Mouse (Mus musculus) MEL (cell line): ENCODE results near the gene Kcng4. TPM values are rescaled to one million over a fixed set of nuclear protein-coding genes. Genes with fewer than 3 reads are reported as not detected.

Experiments used
- DNase-seq: peaks from one replicate; pipeline ENCODE4 v3.0.0; 2011; ENCODE audit warnings: low read depth, low spot score
- H3K27ac ChIP-seq: 2 replicates; pipeline ENCODE4 v1.5.1; 2012; ENCODE audit warnings: low read depth, mild to moderate bottlenecking, control low read depth, low read length, moderate library complexity; ENCODE audit not compliant: control insufficient read depth
- H3K27me3 ChIP-seq, 2 experiments: fragments of 150-350 bp in 1 of 2; sonication (generic) in 1 of 2; 2 replicates each; pipeline ENCODE4 v1.6.1; 2012; ENCODE audit warnings: low read length in 2 of 2, mild to moderate bottlenecking in 2 of 2, improper control_type of control experiment in 1 of 2, moderate library complexity in 1 of 2; ENCODE audit not compliant: insufficient read depth in 2 of 2, control insufficient read depth in 1 of 2
- H3K36me3 ChIP-seq, 2 experiments: 2 replicates each; pipeline ENCODE4 v1.6.1; 2012 to 2014; ENCODE audit warnings: low read length in 2 of 2, improper control_type of control experiment in 1 of 2, inconsistent platforms in 1 of 2, mild to moderate bottlenecking in 1 of 2; ENCODE audit not compliant: insufficient read depth in 2 of 2, control insufficient read depth in 1 of 2
- H3K4me1 ChIP-seq, 2 experiments: fragments of 150-350 bp in 1 of 2; sonication (generic) in 1 of 2; 2 replicates each; pipeline ENCODE4 v1.6.1; 2012; ENCODE audit warnings: low read length in 2 of 2, improper control_type of control experiment in 1 of 2, mild to moderate bottlenecking in 1 of 2; ENCODE audit not compliant: insufficient read depth in 2 of 2, control insufficient read depth in 1 of 2
- H3K4me3 ChIP-seq, 2 experiments: fragments of 150-350 bp in 1 of 2; sonication (generic) in 1 of 2; 2 replicates each; pipeline ENCODE4 v1.5.1; 2012; ENCODE audit warnings: low read depth in 2 of 2, low read length in 2 of 2, mild to moderate bottlenecking in 2 of 2, moderate library complexity in 2 of 2, control low read depth in 1 of 2, improper control_type of control experiment in 1 of 2; ENCODE audit not compliant: control insufficient read depth in 1 of 2, insufficient read depth in 1 of 2
- H3K79me2 ChIP-seq: 2 replicates; pipeline ENCODE4 v1.6.1; 2012; ENCODE audit warnings: mild to moderate bottlenecking, low read length, moderate library complexity; ENCODE audit not compliant: control insufficient read depth, poor library complexity, insufficient read depth
- H3K9ac ChIP-seq: 2 replicates; pipeline ENCODE4 v1.6.1; 2012; ENCODE audit warnings: low read depth, mild to moderate bottlenecking, control low read depth, low read length, moderate library complexity; ENCODE audit not compliant: control insufficient read depth, poor library complexity, severe bottlenecking
- H3K9me3 ChIP-seq: fragments of 150-350 bp; sonication (generic); replicated peaks from 2 replicates; pipeline ENCODE4 v1.6.1; 2012; ENCODE audit warnings: mild to moderate bottlenecking, low read length, improper control_type of control experiment, moderate library complexity; ENCODE audit not compliant: insufficient read depth
- BHLHE40 ChIP-seq: IDR thresholded peaks from 2 replicates; pipeline ENCODE4 v1.6.1; 2012; ENCODE audit warnings: low read depth, mild to moderate bottlenecking, inconsistent platforms, low read length, improper control_type of control experiment, borderline replicate concordance
- CHD1 ChIP-seq: IDR thresholded peaks from 2 replicates; pipeline ENCODE4 v1.6.1; 2012; ENCODE audit warnings: low read depth, mild to moderate bottlenecking, inconsistent platforms, low read length, improper control_type of control experiment
- CHD2 ChIP-seq: IDR thresholded peaks from 2 replicates; pipeline ENCODE4 v1.6.1; 2011; ENCODE audit warnings: low read length, improper control_type of control experiment
- E2F4 ChIP-seq: IDR thresholded peaks from 2 replicates; pipeline ENCODE4 v1.6.1; 2011; ENCODE audit warnings: low read depth, low read length, improper control_type of control experiment, borderline replicate concordance
- ELF1 ChIP-seq: IDR thresholded peaks from 2 replicates; pipeline ENCODE4 v1.6.1; 2014; ENCODE audit warnings: low read depth, mild to moderate bottlenecking, inconsistent platforms, low read length, improper control_type of control experiment, moderate library complexity
- MAFK ChIP-seq: IDR thresholded peaks from 2 replicates; pipeline ENCODE4 v1.6.1; 2011; ENCODE audit warnings: low read depth, mild to moderate bottlenecking, low read length, improper control_type of control experiment, borderline replicate concordance
- MAX ChIP-seq: IDR thresholded peaks from 2 replicates; pipeline ENCODE4 v1.6.1; 2011; ENCODE audit warnings: low read length, improper control_type of control experiment
- MAZ ChIP-seq: IDR thresholded peaks from 2 replicates; pipeline ENCODE4 v1.6.1; 2012; ENCODE audit warnings: low read depth, mild to moderate bottlenecking, inconsistent platforms, low read length, improper control_type of control experiment
- MXI1 ChIP-seq: IDR thresholded peaks from 2 replicates; pipeline ENCODE4 v1.6.1; 2011; ENCODE audit warnings: mild to moderate bottlenecking, low read depth, low read length, improper control_type of control experiment
- MYB ChIP-seq: IDR thresholded peaks from 2 replicates; pipeline ENCODE4 v1.6.1; 2011; ENCODE audit warnings: mild to moderate bottlenecking, low read depth, low read length, improper control_type of control experiment
- MYC ChIP-seq: IDR thresholded peaks from 2 replicates; pipeline ENCODE4 v1.6.1; 2011; ENCODE audit warnings: low read depth, mild to moderate bottlenecking, low read length, improper control_type of control experiment, moderate library complexity
- NELFE ChIP-seq: IDR thresholded peaks from 2 replicates; pipeline ENCODE4 v1.6.1; 2011; ENCODE audit warnings: low read depth, low read length, improper control_type of control experiment
- POLR2AphosphoS2 ChIP-seq: IDR thresholded peaks from 2 replicates; pipeline ENCODE4 v1.6.1; 2011; ENCODE audit warnings: low read length, improper control_type of control experiment
- RCOR1 ChIP-seq: IDR thresholded peaks from 2 replicates; pipeline ENCODE4 v1.6.1; 2012; ENCODE audit warnings: low read depth, mild to moderate bottlenecking, inconsistent platforms, low read length, improper control_type of control experiment
- SIN3A ChIP-seq: IDR thresholded peaks from 2 replicates; pipeline ENCODE4 v1.6.1; 2012; ENCODE audit warnings: low read length, improper control_type of control experiment, inconsistent platforms
- SMC3 ChIP-seq: IDR thresholded peaks from 2 replicates; pipeline ENCODE4 v1.6.1; 2011; ENCODE audit warnings: low read depth, low read length, improper control_type of control experiment
- TBP ChIP-seq: IDR thresholded peaks from 2 replicates; pipeline ENCODE4 v1.8.0; 2011; ENCODE audit warnings: low read depth, low read length, improper control_type of control experiment
- USF1 ChIP-seq: IDR thresholded peaks from 2 replicates; pipeline ENCODE4 v1.6.1; 2014; ENCODE audit warnings: low read depth, mild to moderate bottlenecking, inconsistent platforms, low read length, improper control_type of control experiment, moderate library complexity
- USF2 ChIP-seq, 2 experiments: IDR thresholded peaks; 2 replicates each; pipeline ENCODE4 v1.6.1; 2011 to 2012; ENCODE audit warnings: improper control_type of control experiment in 2 of 2, low read length in 2 of 2, borderline replicate concordance in 1 of 2, inconsistent platforms in 1 of 2, low read depth in 1 of 2, mild to moderate bottlenecking in 1 of 2; ENCODE audit not compliant: insufficient read depth in 1 of 2
- ZC3H11A ChIP-seq: IDR thresholded peaks from 2 replicates; pipeline ENCODE4 v1.6.1; 2012; ENCODE audit warnings: low read depth, mild to moderate bottlenecking, inconsistent platforms, low read length, improper control_type of control experiment
- polyA plus RNA-seq, 2 experiments: library from polyadenylated mRNA; stranded (reverse) in 1 of 2; unstranded in 1 of 2; fragments of >175 nt in 1 of 2; fragments of >200 nt in 1 of 2; gene quantifications; 2 replicates each; pipeline versions ENCODE4 v1.2.1 to v1.2.4; 2012; ENCODE audit warnings: low replicate concordance in 2 of 2, low read depth in 1 of 2; ENCODE audit not compliant: insufficient read length in 2 of 2, insufficient read depth in 1 of 2, missing spikeins in 1 of 2
- total RNA-seq: library from RNA; depleted of rRNA; stranded (reverse); fragments of 300-350 nt; gene quantifications from 2 replicates; pipeline ENCODE4 v1.2.3, GENCODE M21; 2012

The Kcng4 gene
- total and polyA plus RNA-seq, 3 experiments, result not detected

- Histone ChIP-seq H3K9ac (no peak overlapping the region), H3K36me3 (no peaks in the 10 kb centered on the region), H3K27ac (no peak overlapping the region), H3K27me3 (0 out of 4 replicates have a peak, but pooled peaks cover 0 to 2% of the 10 kb centered on the region in 2 experiments), H3K4me3 (no peak overlapping the region), H3K9me3 (no peaks in the 10 kb centered on the region), H3K4me1 (no peaks in the 10 kb centered on the region), H3K79me2 (no peaks in the 10 kb centered on the region)
- TF ChIP-seq SIN3A (no peak), MYC (no peak), USF2 (IDR thresholded peaks at IDR 0.05; ENCODE audit: borderline replicate concordance in 1 of 2, insufficient read depth in 1 of 2, low read depth in 1 of 2, low read length in 2 of 2) (no peak), CHD1 (no peak), MAX (no peak), MYB (no peak), E2F4 (no peak), SMC3 (no peak)
- DNase-seq, result no peak
Observed at GRCm38 (mm10) chr8:119644429-119644960, 9.0 kb upstream of the Kcng4 start.

GRCm38 (mm10) chr8:119642960-119643359, 7.5 kb upstream of the Kcng4 start:
- Histone ChIP-seq H3K4me1 (no peaks in the 10 kb centered on the region), H3K36me3 (no peaks in the 10 kb centered on the region), H3K79me2 (no peaks in the 10 kb centered on the region)
- no peak for TF ChIP-seq MAFK
- TF ChIP-seq RCOR1, result no peak
- no peak for TF ChIP-seq USF1
- no peak for TF ChIP-seq POLR2AphosphoS2
- TF ChIP-seq NELFE, result no peak
- TF ChIP-seq MAX, result no peak
- TF ChIP-seq MAZ, result no peak
- TF ChIP-seq CHD2, result no peak
- TF ChIP-seq ELF1, result no peak
- no peak for TF ChIP-seq TBP
- no peak for TF ChIP-seq E2F4
- no peak for TF ChIP-seq BHLHE40
- no peak for TF ChIP-seq MXI1
- TF ChIP-seq SIN3A, result no peak
- no peak for TF ChIP-seq ZC3H11A
- TF ChIP-seq, all 39 proteins: peak for 0
- no peak overlapping the region for H3K27ac ChIP-seq
- no peak for DNase-seq
- H3K9ac ChIP-seq, result no peak overlapping the region
- H3K27me3 ChIP-seq, result 0 out of 4 replicates have a peak, but pooled peaks cover 0 to 2% of the 10 kb centered on the region in 2 experiments
- no peak overlapping the region for H3K4me3 ChIP-seq
- no peaks in the 10 kb centered on the region for H3K9me3 ChIP-seq
